Mouse (Mus musculus) left cerebral cortex, adult 6 months (tissue): ENCODE measurements around the gene Rhox2h. TPM values are rescaled to one million over a fixed set of nuclear protein-coding genes. Genes with fewer than 3 reads are reported as not detected.

Experiments
- long read RNA-seq, 2 experiments: library from polyadenylated mRNA; unstranded; transcript quantifications; one replicate each; pipeline ENCODE4 v2.0.0; 2019 to 2020
- polyA plus RNA-seq: library from polyadenylated mRNA; unstranded; fragments of <200 nt; fragmentation: Nextera tagmentation; gene quantifications from 2 replicates; pipeline ENCODE4 v1.2.3, GENCODE M21; 2021

Gene Rhox2h
- polyA plus RNA-seq = not detected in 2 replicates
- long read RNA-seq, experiment 1 = 0 reads
- long read RNA-seq, experiment 2 = 0 reads

GRCm38 (mm10) chrX:37673177-37673576 is at the start of gene Rhox2h:
Gene Rhox2h (minus strand): TSS chrX:37673277.

DNA sequence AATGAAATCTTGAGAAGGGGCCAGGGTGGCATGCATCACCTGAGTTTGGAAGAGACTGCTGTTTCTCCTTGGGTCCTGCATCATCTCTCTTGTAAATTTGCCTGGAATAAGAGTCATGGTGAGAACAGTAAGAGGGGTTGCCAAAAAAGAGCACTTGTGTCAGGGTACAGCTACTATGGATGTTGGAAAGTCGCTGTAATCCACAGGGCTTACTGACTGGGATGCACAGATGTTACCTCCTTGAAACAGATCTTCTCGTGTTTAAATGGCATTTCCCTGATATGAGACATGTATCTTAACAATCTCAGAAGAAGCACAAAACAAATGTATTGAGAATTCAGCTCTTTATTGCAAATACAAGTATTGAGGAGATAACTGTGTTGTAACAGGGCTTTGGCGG is 4.4 kb downstream of the Rhox2h start, which contains the start of gene Rhox3h:
Rhox3h (minus strand) TSS at position 101 of the 400 bp plus-strand sequence.

GRCm38 (mm10) chrX:37651227-37651626 is 21.9 kb downstream of the Rhox2h start, which contains the start of gene Rhox4g:
Gene Rhox4g (minus strand): TSS chrX:37651327.

DNA sequence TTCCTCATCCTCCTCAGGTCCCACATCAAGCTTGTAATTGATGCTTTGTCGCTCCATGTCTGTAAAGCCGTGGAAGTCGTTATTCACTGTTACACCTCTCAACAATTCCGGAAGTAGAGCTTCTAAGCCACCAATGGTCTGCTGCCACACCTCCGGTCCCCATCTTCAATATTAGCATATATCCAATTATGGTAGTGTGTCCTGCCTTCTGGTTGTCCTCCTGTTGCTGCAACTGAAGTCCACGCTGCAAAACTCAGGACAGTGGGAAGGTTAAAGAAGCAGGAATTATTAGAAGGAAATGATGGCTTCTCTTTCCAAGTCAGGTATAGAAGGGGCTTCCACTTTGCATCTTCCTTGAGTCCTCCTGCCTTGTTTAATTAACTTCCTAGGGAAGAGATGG is 29.7 kb downstream of the Rhox2h start, which contains the start of gene Rhox2g:
Rhox2g (minus strand) TSS at position 101 of the 400 bp plus-strand sequence.

DNA sequence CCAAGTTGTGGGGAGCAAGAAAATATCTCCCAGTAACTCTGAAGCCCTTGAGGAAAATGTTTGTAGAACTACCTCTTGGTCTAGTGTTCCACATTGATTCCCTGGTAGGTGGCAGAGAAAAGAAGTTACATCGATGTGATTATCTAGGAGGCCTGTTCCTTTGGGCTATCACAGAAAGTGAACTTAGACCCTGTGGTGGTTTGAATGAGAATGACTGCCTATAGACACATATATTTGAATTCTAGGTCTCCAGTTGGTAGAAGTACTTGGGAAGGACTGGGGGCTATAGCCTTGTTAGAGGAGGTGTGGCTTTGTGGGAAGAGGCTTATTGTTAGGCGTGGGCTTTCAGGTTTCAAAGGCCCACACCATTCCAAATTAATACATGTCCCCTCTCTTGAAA is 44.6 kb downstream of the Rhox2h start, which contains the start of gene Rhox3g:
Rhox3g (minus strand) TSS at position 101 of the 400 bp plus-strand sequence.

Other genes with a start within 250 kb of the Rhox2h start
- not detected in 2 replicates for gene Rhox4b, start 240.8 kb downstream of the Rhox2h start, polyA plus RNA-seq
- not detected in 2 replicates for gene Rhox2c, start 219.6 kb downstream of the Rhox2h start, polyA plus RNA-seq
- not detected in 2 replicates for gene Rhox3c, start 214.7 kb downstream of the Rhox2h start, polyA plus RNA-seq
- gene Rhox4c, start 192.9 kb downstream of the Rhox2h start, polyA plus RNA-seq = not detected in 2 replicates
- not detected in 2 replicates for gene Rhox2d, start 179.8 kb downstream of the Rhox2h start, polyA plus RNA-seq
- not detected in 2 replicates for gene Rhox4d, start 158.9 kb downstream of the Rhox2h start, polyA plus RNA-seq
- not detected in 2 replicates for gene Rhox2e, start 142.8 kb downstream of the Rhox2h start, polyA plus RNA-seq
- gene Rhox3e, start 131.3 kb downstream of the Rhox2h start, polyA plus RNA-seq = not detected in 2 replicates
- not detected in 2 replicates for gene Rhox4e, start 115.9 kb downstream of the Rhox2h start, polyA plus RNA-seq
- gene Rhox2f, start 101.9 kb downstream of the Rhox2h start, polyA plus RNA-seq = not detected in 2 replicates
- gene Rhox3f, start 92.3 kb downstream of the Rhox2h start, polyA plus RNA-seq = not detected in 2 replicates
- gene Rhox4f, start 65.6 kb downstream of the Rhox2h start, polyA plus RNA-seq = not detected in 2 replicates
- gene Rhox3g, start 44.7 kb downstream of the Rhox2h start, polyA plus RNA-seq = not detected in 2 replicates
- gene Rhox2g, start 29.8 kb downstream of the Rhox2h start, polyA plus RNA-seq = not detected in 2 replicates
- gene Rhox4g, start 21.9 kb downstream of the Rhox2h start, polyA plus RNA-seq = not detected in 2 replicates
- not detected in 2 replicates for gene Rhox3h, start 4.5 kb downstream of the Rhox2h start, polyA plus RNA-seq
- 0.28 TPM in 1 of 2 replicates, not detected in the other for gene Rhox5, start 131.6 kb upstream of the Rhox2h start, polyA plus RNA-seq
- gene Rhox6, start 153.6 kb upstream of the Rhox2h start, polyA plus RNA-seq = not detected in 2 replicates
- not detected in 2 replicates for gene Rhox7a, start 158.4 kb upstream of the Rhox2h start, polyA plus RNA-seq
- not detected in 2 replicates for gene Rhox8, start 205.7 kb upstream of the Rhox2h start, polyA plus RNA-seq
- not detected in 2 replicates for gene Rhox7b, start 224.0 kb upstream of the Rhox2h start, polyA plus RNA-seq
- gene Rhox9, start 228.5 kb upstream of the Rhox2h start, polyA plus RNA-seq = not detected in 2 replicates